Mouse (Mus musculus): ENCODE measurements around the gene Ces1a.

DNA sequence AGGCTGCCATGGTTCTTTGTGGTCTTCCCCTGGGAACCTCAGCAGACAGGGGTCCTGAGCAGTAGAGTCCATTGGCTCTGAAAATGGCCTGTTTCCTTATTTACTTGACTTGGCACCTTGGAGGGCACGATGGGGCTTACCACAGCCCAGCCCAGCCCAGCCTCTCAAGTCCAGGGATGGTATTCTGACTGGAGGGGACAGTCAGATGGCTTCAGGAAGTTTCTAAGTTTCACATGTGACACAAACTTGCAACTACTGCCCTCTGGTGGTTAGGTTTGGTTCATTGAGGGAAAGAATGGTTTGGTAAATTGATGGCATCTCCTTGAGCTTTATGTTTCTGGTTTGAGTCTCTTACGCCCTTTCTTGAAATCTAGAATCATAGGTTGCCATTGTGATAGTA, 49.4 kb downstream of the Ces1a start:
- peak; percentile 18; the same call in 1 of the 2 replicates for TF ChIP-seq CTCF (conservative IDR thresholded peaks at IDR 0.05; ENCODE audit: low read length)
- TF ChIP-seq NANOG (IDR thresholded peaks at IDR 0.05; ENCODE audit: borderline replicate concordance, low read length), result no peak
